In genomic region chr15:8279929-8280610, GRCm38 (mm10) we compare ENCODE assay signal across 7 mouse cellular contexts.
A peak's percentile ranks its signal among the peaks of the same experiment; 100 is the strongest.
DNase-seq lines count a peak whose midpoint lies in the region; ATAC-seq lines count a peak whose summit lies in the region.

No protein-coding gene starts in this region.

- H3K4me3 ChIP-seq in forebrain, embryonic 11.5 days (ENCODE audit: low read depth, low read length), result no peak overlapping the region
- peak overlapping the region; percentile 42 for H3K4me3 ChIP-seq in limb, embryonic 10.5 days

- no peak overlapping the region for H3K27ac ChIP-seq in forebrain, embryonic 11.5 days (ENCODE audit: low read depth, low read length)
- 0 out of 2 replicates have a peak overlapping the region, but pooled peaks have one; percentile 48 for H3K27ac ChIP-seq in limb, embryonic 10.5 days

- peak overlapping the region; percentile 24; the same call in 1 of the 2 replicates for H3K4me2 ChIP-seq in forebrain, embryonic 11.5 days (ENCODE audit: low read depth, low read length, severe bottlenecking)

- 80% methylated on average over 20 of the region's 20 CpGs for WGBS in forebrain, embryonic 11.5 days
- 84% methylated on average over 20 of the region's 20 CpGs for WGBS in limb, embryonic 10.5 days

- no peaks in the 10 kb centered on the region for H3K4me1 ChIP-seq in forebrain, embryonic 11.5 days (replicated peaks; ENCODE audit: control insufficient read depth, insufficient read depth, low read length)
- H3K4me1 ChIP-seq in limb, embryonic 10.5 days, result peaks cover 5% of the 10 kb centered on the region; the same call in 1 of the 2 replicates

- no peak; the same call in 1 of the 2 replicates for ATAC-seq in forebrain, embryonic 11.5 days (replicated peaks; ENCODE audit: low FRiP score)
- peak; percentile 49 for ATAC-seq in megakaryocyte-erythroid progenitor cell, adult 5-6 weeks (replicated peaks; ENCODE audit: low FRiP score, low TSS enrichment, poor library complexity, severe bottlenecking)

- peak; percentile 28 for DNase-seq in CD4-positive helper T cell, adult 2 months (ENCODE audit: low read depth, low spot score)
- DNase-seq in adrenal gland, adult (ENCODE audit: inconsistent age in 2 of 2, low spot score in 1 of 2), result peak; percentile 66 to 79
- no peak for DNase-seq in forebrain, embryonic 11.5 days (ENCODE audit: low spot score)
- peak; percentile 6 for DNase-seq in heart, postnatal 25 days (ENCODE audit: low spot score)
- peak; percentile 32 for DNase-seq in limb, embryonic 10.5 days (ENCODE audit: low spot score)
- DNase-seq in testis, postnatal 10 days (ENCODE audit: low spot score), result peak; percentile 84

- intact Hi-C loops in heart, postnatal 25 days (cut with DNase I), result no loop called here

- no peaks in the 10 kb centered on the region for H3K9me3 ChIP-seq in forebrain, embryonic 11.5 days (ENCODE audit: control insufficient read depth, low read length)
- H3K9me3 ChIP-seq in limb, embryonic 10.5 days (replicated peaks), result no peaks in the 10 kb centered on the region

- no peak overlapping the region for H3K9ac ChIP-seq in forebrain, embryonic 11.5 days (ENCODE audit: low read length)

- H3K36me3 ChIP-seq in forebrain, embryonic 11.5 days (ENCODE audit: control insufficient read depth, insufficient read depth, low read length), result no peaks in the 10 kb centered on the region
- H3K36me3 ChIP-seq in limb, embryonic 10.5 days, result no peaks in the 10 kb centered on the region

- H3K27me3 ChIP-seq in forebrain, embryonic 11.5 days (ENCODE audit: control insufficient read depth, insufficient read depth, low read length), result no peaks in the 10 kb centered on the region
- H3K27me3 ChIP-seq in limb, embryonic 10.5 days (ENCODE audit: low read depth, poor library complexity, severe bottlenecking), result no peaks in the 10 kb centered on the region
